Mouse (Mus musculus): Measurements from ENCODE around the gene Dlgap4.
A peak's percentile ranks its signal among the peaks of the same experiment; 100 is the strongest.

Gene Dlgap4

DNA sequence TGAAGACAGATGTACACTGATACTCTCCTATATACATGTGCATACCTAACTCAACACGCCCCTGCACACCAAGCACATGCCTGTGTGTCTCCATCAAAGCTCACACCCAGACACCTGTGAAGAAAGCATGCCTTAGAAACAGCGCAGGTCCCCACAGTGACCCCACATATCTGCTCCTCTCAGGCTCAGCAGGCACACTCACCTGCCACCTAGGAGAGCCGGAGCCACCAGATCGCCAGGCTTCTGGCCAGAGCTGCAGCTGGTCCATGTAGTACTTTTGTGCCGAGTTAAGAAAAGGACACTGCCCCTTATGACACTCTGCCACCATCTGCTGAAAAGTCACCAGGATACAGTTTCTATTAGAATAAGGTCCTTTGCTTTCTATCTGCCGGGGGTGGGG is 103.2 kb downstream of the Dlgap4 start:
- no peak for DNase-seq (ENCODE audit: low read depth, low spot score)

DNA sequence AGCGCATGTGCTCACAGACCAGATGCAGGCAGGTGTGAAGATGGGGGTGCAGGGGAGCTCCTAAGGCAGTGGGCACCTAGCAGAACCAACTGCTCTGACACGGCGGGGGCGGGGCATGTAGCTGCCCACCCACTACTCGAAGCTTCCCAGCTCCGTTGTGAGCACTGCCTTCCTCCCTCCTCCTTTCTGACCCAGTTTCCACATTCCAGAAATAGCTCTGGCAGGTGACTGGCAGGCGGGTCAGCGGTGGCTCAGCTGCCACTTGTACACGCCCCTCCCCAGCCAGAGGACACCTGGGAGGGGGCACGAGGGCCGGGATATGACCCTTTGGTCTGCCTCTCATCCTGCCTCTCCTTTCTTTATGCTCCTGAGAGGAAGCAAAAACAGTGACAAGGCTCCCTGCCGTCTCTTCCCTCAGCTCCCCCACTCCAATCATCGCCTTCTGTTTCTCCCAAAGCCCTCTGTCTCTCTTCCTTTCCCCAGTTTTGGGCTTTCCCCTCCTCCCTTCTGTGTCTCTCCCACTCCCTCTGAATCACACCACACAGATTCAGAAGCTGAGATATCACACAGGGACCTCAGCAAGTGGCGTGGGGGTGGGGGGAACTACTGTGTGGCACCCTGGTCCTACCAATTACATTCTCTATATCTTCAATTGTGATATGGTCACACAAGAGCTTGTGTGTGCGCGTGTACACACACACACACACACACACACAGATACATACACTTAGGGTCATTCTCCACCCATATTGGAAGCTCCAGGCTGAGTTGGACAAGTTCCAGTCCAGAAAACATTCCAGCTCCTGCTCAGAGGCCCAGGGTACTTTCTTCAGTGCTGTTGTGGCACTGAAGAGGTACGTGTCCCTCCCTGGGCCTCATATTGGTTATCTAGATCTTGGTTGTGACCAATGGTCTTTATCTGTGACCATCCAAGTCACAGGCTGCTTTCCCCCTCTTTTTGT is 104.1 kb downstream of the Dlgap4 start:
- no peak for DNase-seq (ENCODE audit: low read depth, low spot score)

DNA sequence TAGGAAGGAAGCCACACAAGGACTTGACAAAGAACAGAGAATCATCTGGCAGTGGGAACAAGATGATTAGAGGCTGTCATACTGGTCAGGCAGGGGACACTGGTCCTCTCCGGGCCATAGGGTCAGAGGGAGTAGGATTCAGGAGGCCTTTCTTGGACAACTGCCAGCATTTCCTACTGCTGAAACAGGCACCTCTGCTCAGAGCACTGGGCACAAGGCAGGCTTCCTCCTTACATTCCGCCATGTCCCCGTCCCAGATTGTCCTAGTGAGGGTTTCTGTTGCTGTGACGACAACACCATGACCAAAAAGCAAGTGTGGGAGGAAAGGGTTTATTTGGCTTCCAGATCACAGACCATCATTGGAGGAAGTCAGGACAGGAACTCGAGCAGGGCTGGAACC is 105.3 kb downstream of the Dlgap4 start:
- DNase-seq (ENCODE audit: low read depth, low spot score): no peak

DNA sequence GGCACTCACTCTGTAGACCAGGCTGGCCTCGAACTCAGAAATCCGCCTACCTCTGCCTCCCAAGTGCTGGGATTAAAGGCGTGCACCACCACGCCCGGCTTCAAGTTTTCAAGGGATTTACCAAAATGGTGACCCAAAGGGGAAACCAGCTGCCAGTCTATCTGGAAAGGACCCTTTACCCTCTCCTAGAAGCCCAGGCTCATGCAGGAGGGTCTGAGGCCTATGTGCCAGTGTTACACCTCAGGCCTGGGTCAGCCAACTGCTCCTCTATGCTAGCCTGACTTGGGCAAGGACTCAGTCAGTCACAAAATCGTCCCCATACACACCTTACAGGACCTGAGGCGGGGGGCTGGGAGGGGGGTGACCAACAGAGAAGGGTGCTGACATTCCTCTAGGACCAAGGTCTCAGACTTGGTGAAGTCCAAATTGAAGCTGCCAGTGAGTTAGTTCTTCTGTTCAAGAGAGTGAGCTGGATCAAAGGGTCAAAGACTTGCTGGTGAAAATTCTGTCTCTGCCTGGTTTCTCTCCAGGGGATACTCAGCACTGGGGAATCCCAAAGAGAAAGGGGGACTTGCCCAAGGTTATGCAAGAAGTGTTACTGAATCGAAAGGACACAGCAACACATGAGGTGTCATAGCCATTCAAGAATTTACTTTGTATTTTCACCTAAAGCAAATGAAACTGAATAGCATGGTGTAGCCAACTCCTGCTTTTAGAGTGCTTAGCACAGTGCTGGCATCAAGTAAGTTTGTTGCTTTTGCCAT is 106.2 kb downstream of the Dlgap4 start:
- DNase-seq (ENCODE audit: low read depth, low spot score): no peak

DNA sequence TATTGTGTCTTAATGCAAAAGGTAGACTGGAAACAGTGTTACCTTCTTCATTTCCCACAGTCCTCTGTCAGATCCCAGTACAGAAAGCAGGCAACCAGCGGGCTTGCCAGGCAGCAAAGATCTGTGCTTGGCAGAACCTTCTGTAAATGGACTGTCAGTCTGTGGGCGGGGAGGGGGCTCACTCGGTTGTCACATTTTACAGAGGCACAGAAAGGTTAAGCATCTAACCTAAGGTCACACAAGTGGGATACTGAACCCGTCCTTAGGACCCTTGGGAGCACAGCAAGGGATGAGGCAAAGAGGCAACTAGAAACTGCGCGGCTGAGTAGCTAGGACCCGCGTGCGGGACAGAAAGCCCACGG is 106.8 kb downstream of the Dlgap4 start:
- DNase-seq (ENCODE audit: low read depth, low spot score): no peak

DNA sequence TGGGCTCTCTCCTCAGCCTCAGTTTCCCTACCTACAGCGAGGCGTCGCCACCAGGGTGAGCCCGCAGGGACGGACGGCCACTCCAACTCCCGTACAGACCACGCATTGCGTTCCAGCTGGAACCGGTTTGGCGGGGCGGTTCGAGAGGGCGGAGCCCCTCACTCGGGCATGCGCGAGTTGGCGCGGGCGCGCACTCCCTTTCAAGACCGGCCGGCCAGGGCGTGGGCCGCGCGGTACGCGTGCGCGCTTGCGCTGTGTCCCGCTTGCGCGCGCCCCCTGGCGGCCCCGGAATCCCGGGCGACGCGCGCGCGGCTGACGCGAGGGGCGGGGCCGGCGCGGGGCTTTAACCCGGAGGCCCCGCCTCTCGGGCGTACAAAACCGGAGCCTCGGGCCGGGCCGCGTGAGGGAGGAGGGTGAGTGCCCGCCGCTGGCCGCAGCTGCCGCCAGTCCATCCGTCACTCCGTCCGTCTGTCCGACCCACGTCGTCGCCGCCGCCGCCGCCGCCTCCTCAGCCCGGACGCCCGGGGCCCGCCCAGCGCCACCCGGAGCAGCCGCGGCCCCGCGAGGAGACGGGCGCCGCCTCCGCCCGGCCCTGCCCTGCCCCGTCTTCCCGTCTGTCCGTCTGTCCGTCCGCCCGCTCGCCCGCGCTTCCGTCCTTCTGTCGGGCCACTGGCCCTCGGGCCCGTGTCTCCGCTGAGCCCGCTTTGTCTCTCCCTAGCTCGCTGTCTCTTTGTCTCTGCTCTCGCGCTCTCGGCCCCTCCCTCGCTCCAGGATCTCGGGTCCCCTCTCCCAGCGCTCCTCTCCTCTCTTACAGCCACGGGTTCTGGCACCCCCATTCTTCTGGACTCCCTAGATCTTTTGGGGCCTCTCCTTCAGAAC is 107.4 kb downstream of the Dlgap4 start:
- DNase-seq (ENCODE audit: low read depth, low spot score): peak; percentile 95

DNA sequence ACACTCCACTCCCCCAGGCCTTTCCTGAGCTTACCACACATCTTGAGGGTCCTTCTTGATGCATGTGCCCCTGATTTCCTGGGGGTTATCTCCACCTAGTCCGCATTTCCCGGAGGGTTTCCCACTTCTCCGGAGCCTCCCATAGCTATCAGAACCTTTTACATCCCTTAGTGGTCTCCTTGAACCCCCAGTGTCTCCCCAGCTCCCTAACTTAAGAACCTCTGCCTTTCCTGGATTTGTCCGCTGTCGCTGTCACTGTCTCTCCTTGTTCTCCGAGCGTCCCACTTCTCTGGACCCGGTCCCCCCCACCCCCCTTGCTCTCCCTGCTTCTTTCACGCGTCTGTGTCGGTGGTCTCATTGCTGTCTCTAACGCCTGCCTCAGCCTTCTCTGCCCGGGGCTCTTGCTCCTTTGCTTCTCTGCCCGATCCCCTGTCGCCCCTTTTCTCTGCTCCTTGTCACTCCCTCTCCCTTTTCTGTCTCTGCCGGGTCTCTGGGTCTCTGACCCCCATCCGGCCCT is 108.1 kb downstream of the Dlgap4 start:
- no peak for DNase-seq (ENCODE audit: low read depth, low spot score)

DNA sequence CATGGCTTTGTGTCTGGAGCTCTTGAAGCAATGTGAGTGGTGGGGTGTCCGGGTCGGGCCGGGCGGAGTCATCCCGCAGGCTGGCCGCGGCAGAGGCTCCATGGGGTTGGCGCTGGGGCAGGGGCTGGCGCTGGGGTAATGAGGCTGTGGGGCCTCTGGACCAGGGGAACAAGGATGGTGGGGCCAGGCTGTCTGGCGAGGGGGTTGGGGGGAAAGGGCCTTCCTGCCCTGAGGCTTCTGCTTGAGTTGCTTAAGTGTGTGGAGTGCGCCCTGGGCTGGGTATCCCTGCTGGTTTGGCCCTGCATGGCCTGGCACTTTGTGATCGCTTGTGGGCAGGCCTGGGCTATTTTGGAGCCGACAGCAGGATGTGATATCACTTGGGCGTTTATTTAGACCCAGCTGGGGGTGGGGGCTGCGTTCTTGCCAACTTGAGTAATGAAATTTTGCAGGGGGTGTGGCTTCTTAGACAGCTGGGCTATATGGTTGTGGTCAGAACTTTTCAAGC is 108.6 kb downstream of the Dlgap4 start:
- peak; percentile 91 for DNase-seq (ENCODE audit: low read depth, low spot score)

DNA sequence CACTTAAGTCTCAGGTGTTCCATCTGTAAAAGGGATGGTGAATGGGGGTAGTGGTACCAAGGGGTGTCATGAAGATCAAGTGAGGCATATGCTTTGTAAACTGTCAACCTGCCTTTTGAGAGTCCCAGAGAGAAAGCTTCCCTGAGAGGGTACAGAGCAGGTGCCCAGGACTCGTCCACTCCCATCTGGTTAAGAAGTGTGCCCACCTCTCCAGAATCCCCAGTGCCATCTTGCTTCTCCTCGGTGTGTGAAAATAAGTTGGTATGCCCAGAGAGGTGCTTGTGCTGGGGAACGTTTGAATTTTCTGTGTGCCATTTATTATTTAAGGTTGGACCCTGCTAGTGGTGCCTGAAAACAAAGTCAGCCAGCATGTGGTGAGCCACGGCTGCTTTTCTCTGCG is 109.2 kb downstream of the Dlgap4 start:
- DNase-seq (ENCODE audit: low read depth, low spot score): no peak

DNA sequence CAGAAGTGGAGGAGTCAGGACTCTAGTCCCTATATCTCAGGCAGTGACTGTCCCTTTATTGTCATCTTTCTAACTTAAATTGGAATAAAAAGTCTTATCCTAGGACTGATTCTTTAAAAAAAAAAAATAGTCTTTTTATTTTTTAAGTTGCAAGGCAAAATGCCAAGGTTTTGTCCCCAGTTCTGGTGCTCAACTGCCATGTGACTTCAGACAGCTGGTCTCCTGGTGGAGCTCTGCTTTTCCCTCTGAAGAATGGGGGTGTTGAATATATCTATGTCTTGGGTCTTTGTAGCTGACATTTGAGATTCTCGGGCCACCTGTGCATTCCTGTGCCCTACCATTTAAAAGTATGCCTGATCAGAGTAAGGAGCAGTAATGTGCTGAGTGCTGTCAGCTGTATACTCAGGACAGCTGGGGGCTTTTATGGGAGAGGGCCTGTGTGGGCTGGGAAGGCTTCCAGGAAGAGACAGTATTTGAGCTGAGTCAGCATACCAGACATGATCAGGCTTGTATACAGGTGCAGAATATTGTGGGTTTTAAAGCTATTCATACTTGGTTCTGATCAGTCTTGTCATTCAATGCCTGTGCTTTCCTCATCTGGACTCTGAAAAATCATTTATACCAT is 110.5 kb downstream of the Dlgap4 start:
- DNase-seq (ENCODE audit: low read depth, low spot score): no peak

DNA sequence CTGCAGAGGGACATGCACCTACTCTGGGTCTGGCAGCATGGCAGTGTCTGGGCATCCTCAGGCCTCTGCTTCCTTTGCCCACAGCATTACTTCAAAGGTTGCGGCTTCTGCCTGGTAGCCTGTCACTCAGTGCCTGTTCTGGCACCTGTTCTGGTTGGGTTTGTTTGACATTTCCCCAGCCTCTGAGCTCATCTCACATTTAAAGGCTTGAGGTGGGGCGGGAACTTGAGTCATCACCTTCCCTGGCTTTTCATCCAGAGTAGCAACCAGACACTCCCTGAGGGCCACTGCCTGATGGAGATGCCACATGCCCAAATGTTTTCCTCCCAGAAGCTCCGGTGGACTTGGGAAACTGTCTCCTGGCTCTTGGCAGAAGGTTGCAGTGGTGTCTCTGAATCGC is 111.4 kb downstream of the Dlgap4 start:
- peak; percentile 91 for DNase-seq (ENCODE audit: low read depth, low spot score)

DNA sequence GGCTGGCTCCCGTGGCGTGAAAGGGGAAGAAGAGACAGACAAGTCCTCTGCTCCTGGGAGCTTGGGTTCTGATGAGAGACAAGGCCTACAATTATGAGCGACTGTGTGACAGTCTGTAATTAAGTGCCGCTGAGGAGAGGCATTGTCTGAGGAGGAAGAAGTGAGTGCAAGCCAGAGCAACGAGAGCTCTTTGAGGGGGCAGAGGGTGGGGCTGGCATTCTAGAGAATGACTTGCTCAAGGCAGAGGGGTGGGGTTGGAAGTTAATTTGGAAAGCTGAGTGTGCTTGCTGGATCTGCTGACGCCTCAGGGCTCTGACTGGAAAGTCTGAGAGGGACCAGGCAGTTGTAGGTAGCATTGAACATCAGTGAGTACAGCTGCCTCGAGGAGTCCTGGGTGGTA is 112.8 kb downstream of the Dlgap4 start:
- peak; percentile 58 for DNase-seq (ENCODE audit: low read depth, low spot score)

DNA sequence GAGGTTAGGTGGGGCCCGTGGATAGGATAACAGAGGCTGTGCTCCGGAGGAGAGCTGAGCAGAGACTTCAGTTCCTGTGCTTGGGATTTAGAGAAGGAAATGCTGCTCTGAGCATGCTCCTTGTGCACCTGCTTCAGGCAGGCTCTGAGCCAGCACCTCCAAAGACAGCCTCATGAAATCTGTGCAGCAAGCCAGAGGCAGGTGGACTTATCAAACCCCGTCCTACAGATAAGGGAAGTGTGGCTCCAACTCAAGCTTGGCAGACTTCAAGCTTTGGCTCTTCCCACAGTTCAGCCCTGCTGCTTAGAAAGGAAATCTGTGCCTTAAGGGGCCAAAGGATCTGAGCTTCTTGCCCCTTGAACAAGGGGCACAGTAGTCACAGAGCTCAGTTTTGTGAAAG is 113.4 kb downstream of the Dlgap4 start:
- DNase-seq (ENCODE audit: low read depth, low spot score): no peak

DNA sequence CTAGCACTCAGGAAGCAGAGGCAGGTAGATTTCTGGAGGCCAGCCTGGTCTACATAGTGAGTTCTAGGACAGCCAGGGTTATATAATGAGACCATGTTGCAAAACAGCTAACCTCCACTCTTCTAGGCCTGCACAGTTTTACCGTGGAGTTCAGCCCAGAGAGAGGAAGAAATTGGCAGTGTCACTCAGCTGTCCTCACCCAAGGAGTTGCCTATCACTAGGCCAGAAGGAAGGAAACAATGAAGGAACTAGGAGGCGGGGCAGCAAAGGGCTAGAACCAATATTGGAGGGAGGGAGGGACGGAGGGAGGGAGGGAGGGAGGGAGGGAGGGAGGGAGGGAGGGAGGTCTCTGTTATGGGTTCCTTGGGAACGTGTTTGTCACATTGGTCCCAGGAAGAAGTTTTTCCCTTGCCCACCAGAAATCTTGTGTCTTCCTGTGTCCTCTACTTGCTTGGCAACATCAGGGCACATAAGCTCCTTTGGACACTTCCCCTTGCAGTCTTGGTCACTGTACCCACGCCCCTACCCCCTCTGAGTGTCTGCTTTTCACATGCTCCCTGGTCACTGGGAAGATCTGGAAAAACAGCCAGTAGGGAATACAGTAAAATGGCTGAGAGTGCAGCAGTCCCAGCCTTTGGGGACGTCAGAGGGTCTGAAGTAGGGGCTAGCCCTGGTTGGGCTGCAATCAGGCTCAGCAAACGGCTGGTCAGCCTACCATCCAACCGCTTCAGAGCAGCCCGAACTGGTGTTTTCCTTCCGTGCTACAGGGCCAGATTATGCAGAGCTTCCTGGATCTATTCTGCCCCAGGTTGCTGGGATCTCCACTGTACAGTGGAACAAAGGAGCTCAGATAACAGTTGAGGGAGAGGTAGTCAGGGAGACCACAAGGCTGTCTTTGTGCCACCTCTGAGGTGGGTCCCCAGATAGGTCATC is 116.3 kb downstream of the Dlgap4 start:
- DNase-seq (ENCODE audit: low read depth, low spot score): peak; percentile 54

DNA sequence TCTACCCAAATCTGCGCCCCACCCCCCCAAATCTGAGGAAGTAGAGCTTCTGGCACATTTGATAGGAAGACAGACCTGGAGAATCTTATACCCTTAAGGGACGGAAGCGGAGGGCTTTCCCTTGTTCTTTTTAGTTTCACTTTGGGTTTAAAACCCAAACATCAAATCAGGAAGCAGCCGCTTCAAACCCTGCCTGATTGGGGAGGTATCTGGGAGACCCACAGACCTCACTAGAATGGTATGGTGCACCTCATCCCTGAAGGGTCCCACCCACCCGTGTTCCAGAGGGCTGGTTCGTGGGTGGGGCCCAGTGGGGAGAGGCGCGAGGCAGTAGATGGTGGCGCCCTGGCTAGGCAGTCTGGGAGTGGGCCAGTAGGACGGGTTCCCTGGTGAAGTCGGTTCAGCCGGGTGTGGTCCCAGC is 117.0 kb downstream of the Dlgap4 start:
- DNase-seq (ENCODE audit: low read depth, low spot score): no peak

DNA sequence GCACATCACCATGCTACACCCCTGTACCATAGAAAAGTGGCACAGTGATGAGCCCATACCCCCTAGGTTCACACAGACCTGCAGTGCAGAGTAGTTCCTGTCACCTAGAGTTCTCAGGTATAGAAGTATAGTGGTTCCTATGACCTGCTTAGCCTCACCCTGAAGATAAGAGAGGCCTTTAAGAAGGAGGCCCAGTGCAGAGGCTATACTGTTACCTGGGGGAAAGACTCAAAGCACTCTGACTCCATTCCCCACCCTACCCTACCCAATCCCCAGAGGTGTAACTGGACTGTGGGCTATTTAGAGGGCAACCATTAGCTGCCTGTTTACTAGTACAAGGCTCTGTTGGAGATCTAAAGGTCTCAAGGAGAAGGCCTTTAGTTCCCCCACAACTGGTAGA is 118.1 kb downstream of the Dlgap4 start:
- no peak for DNase-seq (ENCODE audit: low read depth, low spot score)

DNA sequence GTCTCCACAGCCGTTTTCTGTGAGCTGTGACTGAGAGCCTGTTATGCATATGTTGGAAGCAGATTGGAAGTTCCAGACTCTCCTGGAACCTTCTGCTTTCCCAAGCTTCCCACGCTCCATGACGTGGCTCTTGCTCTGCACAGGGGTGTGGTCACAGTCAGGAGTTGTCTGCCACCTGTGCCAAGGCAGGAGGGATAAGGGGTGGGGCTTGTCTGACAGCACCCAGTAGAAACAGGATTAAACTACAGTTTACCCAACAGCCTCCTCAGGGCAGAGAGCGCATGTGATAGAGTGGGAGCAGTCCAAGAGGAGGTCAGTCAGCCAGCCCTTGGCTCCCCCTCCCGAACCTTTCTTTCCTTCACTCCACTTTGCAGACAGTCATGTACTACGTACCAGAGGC is 118.6 kb downstream of the Dlgap4 start:
- peak; percentile 82 for DNase-seq (ENCODE audit: low read depth, low spot score)

DNA sequence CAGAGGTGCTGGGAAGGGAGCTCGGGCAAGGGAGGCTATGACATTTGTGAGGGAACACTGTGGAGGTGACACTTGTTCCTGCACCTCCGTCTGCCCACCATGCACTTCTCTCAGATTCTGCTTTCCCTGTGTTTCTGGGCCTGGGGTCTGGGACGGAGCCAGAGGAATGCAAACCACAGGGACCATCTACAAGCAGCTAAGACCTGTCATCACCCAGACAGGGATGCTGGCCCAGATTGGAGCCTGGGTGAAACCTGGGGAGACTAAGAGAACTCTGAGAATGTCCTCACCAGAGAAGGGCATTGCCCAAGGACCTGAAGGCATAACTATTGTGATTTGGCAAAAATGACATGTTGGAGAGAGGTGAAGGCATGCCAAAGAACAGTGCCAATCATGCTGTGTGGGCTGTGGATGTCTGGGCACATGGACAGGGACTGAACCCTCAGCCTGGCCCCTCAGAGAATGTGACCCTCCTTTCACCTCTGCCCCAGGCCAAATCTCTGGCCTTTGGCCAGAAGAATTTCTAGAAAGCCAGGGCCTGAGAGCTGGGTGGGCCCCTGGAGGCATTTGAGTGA is 122.3 kb downstream of the Dlgap4 start:
- no peak for DNase-seq (ENCODE audit: low read depth, low spot score)

DNA sequence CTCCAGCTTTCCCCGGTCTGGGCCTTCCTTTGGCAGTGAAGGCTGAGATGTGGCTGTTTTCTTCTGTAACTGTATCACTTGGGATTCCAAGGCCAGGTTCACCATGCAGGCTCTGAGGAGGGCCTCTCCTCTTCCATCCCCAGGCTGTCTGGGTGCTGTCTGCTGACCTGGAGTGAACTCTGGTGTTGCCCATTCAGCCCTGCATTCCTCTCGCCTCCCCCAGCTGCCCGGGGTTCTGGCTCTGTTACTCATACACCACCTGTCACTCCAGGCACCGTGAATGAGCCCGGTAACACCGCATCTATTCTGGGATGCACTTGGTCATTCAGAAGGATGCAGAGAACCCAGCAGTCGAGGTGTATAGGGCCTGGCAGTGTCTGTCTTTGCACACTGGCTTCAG is 123.3 kb downstream of the Dlgap4 start:
- peak; percentile 90 for DNase-seq (ENCODE audit: low read depth, low spot score)
